Mouse (Mus musculus): ENCODE measurements at regions not wholly inside any gene's neighbourhood (a gene's known extent, or its start where the extent isn't known, plus 50 kb on each side); places are given as distances from the start of the nearest gene placed in this dataset.

GRCm38 (mm10) chrX:12285141-12285540 lies 125.0 kb upstream of the Bcor start:
- 37% methylated on average over 5 of the region's 5 CpGs for WGBS
- H3K4me3 ChIP-seq: no peak overlapping the region
- no peaks in the 10 kb centered on the region for H3K9me3 ChIP-seq (replicated peaks)
- H3K36me3 ChIP-seq: no peaks in the 10 kb centered on the region
- peaks cover 88% of the 10 kb centered on the region for H3K27me3 ChIP-seq (ENCODE audit: low read depth, poor library complexity, severe bottlenecking)
- H3K4me1 ChIP-seq: peaks cover 50% of the 10 kb centered on the region
- DNase-seq (ENCODE audit: low spot score): no peak
- H3K27ac ChIP-seq (replicated peaks): no peak overlapping the region

- peak; percentile 27 for DNase-seq (ENCODE audit: low spot score)
- Histone ChIP-seq H3K4me3 (no peak overlapping the region), H3K9me3 (replicated peaks) (no peaks in the 10 kb centered on the region), H3K4me1 (peaks cover 50% of the 10 kb centered on the region), H3K27ac (replicated peaks) (peak overlapping the region; percentile 76), H3K36me3 (no peaks in the 10 kb centered on the region), H3K27me3 (ENCODE audit: low read depth, poor library complexity, severe bottlenecking) (peaks cover 93% of the 10 kb centered on the region)
- WGBS: 14% methylated on average over 24 of the region's 24 CpGs
Measured at GRCm38 (mm10) chrX:12285976-12286909, 126.1 kb upstream of the Bcor start.

- DNase-seq (ENCODE audit: low spot score): peak; percentile 30
- Histone ChIP-seq H3K27me3 (ENCODE audit: low read depth, poor library complexity, severe bottlenecking) (peaks cover 93% of the 10 kb centered on the region), H3K27ac (replicated peaks) (peak overlapping the region; percentile 76), H3K9me3 (replicated peaks) (no peaks in the 10 kb centered on the region), H3K36me3 (no peaks in the 10 kb centered on the region), H3K4me3 (no peak overlapping the region), H3K4me1 (peaks cover 50% of the 10 kb centered on the region)
- 15% methylated on average over 18 of the region's 18 CpGs for WGBS
Measured at GRCm38 (mm10) chrX:12286910-12287522, 126.9 kb upstream of the Bcor start.

GRCm38 (mm10) chrX:12287656-12288561 lies 127.8 kb upstream of the Bcor start:
- peaks cover 94% of the 10 kb centered on the region for H3K27me3 ChIP-seq (ENCODE audit: low read depth, poor library complexity, severe bottlenecking)
- H3K36me3 ChIP-seq: no peaks in the 10 kb centered on the region
- peak; percentile 48 for DNase-seq (ENCODE audit: low spot score)
- 10% methylated on average over 17 of the region's 17 CpGs for WGBS
- no peak overlapping the region for H3K4me3 ChIP-seq
- H3K27ac ChIP-seq (replicated peaks): peak overlapping the region; percentile 76
- H3K4me1 ChIP-seq: peaks cover 49% of the 10 kb centered on the region
- no peaks in the 10 kb centered on the region for H3K9me3 ChIP-seq (replicated peaks)

GRCm38 (mm10) chrX:12288562-12289117 lies 128.5 kb upstream of the Bcor start:
- H3K27ac ChIP-seq (replicated peaks): peak overlapping the region; percentile 52; the same call in 1 of the 2 replicates
- H3K9me3 ChIP-seq (replicated peaks): no peaks in the 10 kb centered on the region
- no peak for DNase-seq (ENCODE audit: low spot score)
- H3K27me3 ChIP-seq (ENCODE audit: low read depth, poor library complexity, severe bottlenecking): peaks cover 97% of the 10 kb centered on the region
- no peak overlapping the region for H3K4me3 ChIP-seq
- H3K36me3 ChIP-seq: no peaks in the 10 kb centered on the region
- peaks cover 49% of the 10 kb centered on the region for H3K4me1 ChIP-seq
- 27% methylated on average over 5 of the region's 5 CpGs for WGBS

- H3K9me3 ChIP-seq (replicated peaks): no peaks in the 10 kb centered on the region
- WGBS: 11% methylated on average over 2 of the region's 2 CpGs
- no peak overlapping the region for H3K27ac ChIP-seq (replicated peaks)
- peaks cover 92% of the 10 kb centered on the region for H3K27me3 ChIP-seq (ENCODE audit: low read depth, poor library complexity, severe bottlenecking)
- H3K4me1 ChIP-seq: peaks cover 21% of the 10 kb centered on the region
- DNase-seq (ENCODE audit: low spot score): no peak
- H3K4me3 ChIP-seq: no peak overlapping the region
- H3K36me3 ChIP-seq: no peaks in the 10 kb centered on the region
Measured at GRCm38 (mm10) chrX:12293146-12293545, 133.0 kb upstream of the Bcor start.

- Histone ChIP-seq H3K27ac (replicated peaks) (no peak overlapping the region), H3K36me3 (no peaks in the 10 kb centered on the region), H3K4me3 (no peak overlapping the region), H3K4me1 (peaks cover 8% of the 10 kb centered on the region; the same call in 1 of the 2 replicates), H3K9me3 (replicated peaks) (no peaks in the 10 kb centered on the region), H3K27me3 (ENCODE audit: low read depth, poor library complexity, severe bottlenecking) (peaks cover 90% of the 10 kb centered on the region)
- DNase-seq (ENCODE audit: low spot score): no peak
- 56% methylated on average over 9 of the region's 9 CpGs for WGBS
Measured at GRCm38 (mm10) chrX:12294452-12294851, 134.3 kb upstream of the Bcor start.

GRCm38 (mm10) chrX:12294941-12295340 lies 134.8 kb upstream of the Bcor start:
- Histone ChIP-seq H3K27me3 (ENCODE audit: low read depth, poor library complexity, severe bottlenecking) (peaks cover 90% of the 10 kb centered on the region), H3K9me3 (replicated peaks) (no peaks in the 10 kb centered on the region), H3K27ac (replicated peaks) (no peak overlapping the region), H3K4me1 (peaks cover 8% of the 10 kb centered on the region; the same call in 1 of the 2 replicates), H3K4me3 (no peak overlapping the region), H3K36me3 (no peaks in the 10 kb centered on the region)
- WGBS: 49% methylated on average over 6 of the region's 6 CpGs
- no peak for DNase-seq (ENCODE audit: low spot score)

- Histone ChIP-seq H3K36me3 (no peaks in the 10 kb centered on the region), H3K4me3 (no peak overlapping the region), H3K27ac (replicated peaks) (no peak overlapping the region), H3K4me1 (peaks cover 8% of the 10 kb centered on the region; the same call in 1 of the 2 replicates), H3K9me3 (replicated peaks) (no peaks in the 10 kb centered on the region), H3K27me3 (ENCODE audit: low read depth, poor library complexity, severe bottlenecking) (peaks cover 90% of the 10 kb centered on the region)
- 83% methylated on average over 9 of the region's 9 CpGs for WGBS
- no peak for DNase-seq (ENCODE audit: low spot score)
Measured at GRCm38 (mm10) chrX:12296264-12297053, 136.3 kb upstream of the Bcor start.

- peaks cover 79% of the 10 kb centered on the region for H3K27me3 ChIP-seq (ENCODE audit: low read depth, poor library complexity, severe bottlenecking)
Measured at GRCm38 (mm10) chrX:12298609-12299008, 138.5 kb upstream of the Bcor start.

GRCm38 (mm10) chrX:12299236-12299635 lies 139.1 kb upstream of the Bcor start:
- H3K36me3 ChIP-seq: no peaks in the 10 kb centered on the region
- H3K27me3 ChIP-seq (ENCODE audit: low read depth, poor library complexity, severe bottlenecking): peaks cover 77% of the 10 kb centered on the region
- H3K9me3 ChIP-seq (replicated peaks): no peaks in the 10 kb centered on the region
- H3K4me3 ChIP-seq: no peak overlapping the region
- H3K27ac ChIP-seq (replicated peaks): no peak overlapping the region
- no peak for DNase-seq (ENCODE audit: low spot score)
- 74% methylated on average over 11 of the region's 11 CpGs for WGBS
- H3K4me1 ChIP-seq: no peaks in the 10 kb centered on the region; the same call in 1 of the 2 replicates

More at GRCm38 (mm10) chrX:12298609-12299008, 138.5 kb upstream of the Bcor start:
- Histone ChIP-seq H3K36me3 (no peaks in the 10 kb centered on the region), H3K9me3 (replicated peaks) (no peaks in the 10 kb centered on the region), H3K4me1 (peaks cover under 1% of the 10 kb centered on the region; the same call in 1 of the 2 replicates), H3K27ac (replicated peaks) (no peak overlapping the region), H3K4me3 (no peak overlapping the region)
- 92% methylated on average over 5 of the region's 5 CpGs for WGBS
- DNase-seq (ENCODE audit: low spot score): no peak
